Mouse (Mus musculus): ENCODE results near the gene Scg3. TPM values are rescaled to one million over a fixed set of nuclear protein-coding genes. Genes with fewer than 3 reads are reported as not detected.

Scg3 gene
- total RNA-seq, 1 experiment from 2014 or later = not detected

- ATAC-seq (replicated peaks in 1 of 2; ENCODE audit: insufficient read depth in 1 of 2, low FRiP score in 2 of 2, low TSS enrichment in 1 of 2, low read depth in 1 of 2, poor library complexity in 2 of 2, severe bottlenecking in 2 of 2) = no peak
These were observed 84.5 kb downstream of the Scg3 start for GRCm38 (mm10) chr9:75599191-75599841.

- ATAC-seq (replicated peaks in 1 of 2; ENCODE audit: insufficient read depth in 1 of 2, low FRiP score in 2 of 2, low TSS enrichment in 1 of 2, low read depth in 1 of 2, poor library complexity in 2 of 2, severe bottlenecking in 2 of 2) = no peak
These were observed 86.3 kb downstream of the Scg3 start for GRCm38 (mm10) chr9:75597596-75597995.

- ATAC-seq (replicated peaks in 1 of 2; ENCODE audit: insufficient read depth in 1 of 2, low FRiP score in 2 of 2, low TSS enrichment in 1 of 2, low read depth in 1 of 2, poor library complexity in 2 of 2, severe bottlenecking in 2 of 2) = no peak
These were observed 86.8 kb downstream of the Scg3 start for GRCm38 (mm10) chr9:75597036-75597435.

GRCm38 (mm10) chr9:75593481-75593880 lies 90.4 kb downstream of the Scg3 start:
- ATAC-seq (replicated peaks in 1 of 2; ENCODE audit: insufficient read depth in 1 of 2, low FRiP score in 2 of 2, low TSS enrichment in 1 of 2, low read depth in 1 of 2, poor library complexity in 2 of 2, severe bottlenecking in 2 of 2) = no peak

Other genes with a start within 250 kb of the Scg3 start
- 44.0 and 54.1 TPM in 2 replicates for gene Leo1, start 242.5 kb downstream of the Scg3 start, total RNA-seq (2017)
- 103 and 104 TPM in 2 replicates for gene Tmod3, start 124.4 kb downstream of the Scg3 start, total RNA-seq (2017)
- not detected in 2 replicates for gene Tmod2, start 72.7 kb downstream of the Scg3 start, total RNA-seq (2017)
- gene Lysmd2, start 58.3 kb downstream of the Scg3 start, total RNA-seq (2017) = 13.0 and 14.2 TPM in 2 replicates
- not detected in 2 replicates for gene Bmp5, start 91.3 kb upstream of the Scg3 start, total RNA-seq (2017)

Data from hematopoietic stem cell, adult 5-6 weeks (primary cell).